Comparison of ENCODE assay signal across 15 mouse cellular contexts in the genomic region with DNA sequence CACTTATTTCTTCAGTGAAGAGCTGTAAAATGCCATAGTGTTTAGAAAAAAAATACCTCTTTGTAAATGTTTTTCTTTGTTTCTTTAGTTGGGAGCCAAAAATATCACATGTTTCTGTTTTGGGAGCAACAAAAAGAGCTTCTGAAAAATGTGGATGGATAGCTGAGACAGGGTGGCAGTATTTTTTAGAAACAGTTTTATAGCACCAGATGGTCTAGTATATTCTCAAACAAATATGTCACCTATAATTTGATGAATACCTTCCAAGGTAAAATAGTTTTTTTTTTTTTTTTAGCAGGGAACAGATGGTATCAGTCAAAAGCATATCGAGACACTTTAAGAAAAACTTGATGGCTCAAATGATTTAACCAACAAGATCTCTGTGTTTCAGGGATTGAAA.
"Had no signal": no experiment of that assay in that cellular context is flagged by ENCODE, and none has a peak within 500 bp of the region (broad histone marks: within the 10 kb centered on the region; RNA-seq: fewer than 3 reads in every experiment).

No protein-coding gene starts in this region.

- DNase-seq: gastrocnemius, postnatal 14 days; gastrocnemius, postnatal 36 days; heart, adult 11 months; heart, adult 2 months; heart, postnatal 14 days; heart, postnatal 36 days; kidney, adult 11 months; kidney, adult 2 months; kidney, postnatal 10 days; kidney, postnatal 25 days; kidney, postnatal 4 days; liver; liver, embryonic 13.5 days had no signal

- ATAC-seq: hindbrain, postnatal 0 days; intestine, embryonic 16.5 days had no signal
